Mouse (Mus musculus) lung, postnatal 0 days (tissue): Measurements from ENCODE around the gene Sertad3.

Experiments used
- CTCF ChIP-seq: IDR thresholded peaks from 2 replicates; pipeline ENCODE4 v1.5.1; 2016; ENCODE audit warnings: antibody characterized with exemption, mild to moderate bottlenecking
- EP300 ChIP-seq: IDR thresholded peaks from 2 replicates; pipeline ENCODE4 v1.6.1; 2016; ENCODE audit warnings: antibody characterized with exemption, mild to moderate bottlenecking, control low read depth

GRCm38 (mm10) chr7:27428002-27428401 is 45.6 kb upstream of the Sertad3 start:
- TF ChIP-seq CTCF (no peak), EP300 (no peak)
